29 mouse cellular contexts compared by ENCODE assay signal in genomic region chr10:120921501-120921900, GRCm38 (mm10). TPM values are rescaled to one million over a fixed set of nuclear protein-coding genes. Genes with fewer than 3 reads are reported as not detected.
"Had no signal": no experiment of that assay in that cellular context is flagged by ENCODE, and none has a peak within 500 bp of the region (broad histone marks: within the 10 kb centered on the region; RNA-seq: fewer than 3 reads in every experiment).

No protein-coding gene starts in this region.

- H3K36me3 ChIP-seq: stomach, embryonic 15.5 days had no signal

- H3K27ac ChIP-seq: kidney, postnatal 0 days; layer of hippocampus, adult 2 months; limb, embryonic 13.5 days; liver, embryonic 12.5 days; liver, embryonic 15.5 days; lung, embryonic 15.5 days; midbrain, embryonic 10.5 days; midbrain, embryonic 13.5 days; neural tube, embryonic 13.5 days; stomach, embryonic 15.5 days had no signal

- H3K4me3 ChIP-seq: layer of hippocampus, adult 2 months; limb, embryonic 13.5 days; liver, embryonic 12.5 days; liver, embryonic 15.5 days; lung, embryonic 15.5 days; megakaryocyte, embryonic 14.5 days; midbrain, embryonic 10.5 days; midbrain, embryonic 13.5 days; myocyte; neural tube, embryonic 13.5 days; stomach, embryonic 15.5 days had no signal

- H3K27me3 ChIP-seq: limb, embryonic 13.5 days; liver, embryonic 12.5 days; liver, embryonic 15.5 days; lung, embryonic 15.5 days; megakaryocyte, embryonic 14.5 days; midbrain, embryonic 13.5 days; neural tube, embryonic 13.5 days; stomach, embryonic 15.5 days had no signal

- H3K4me1 ChIP-seq: limb, embryonic 13.5 days; liver, embryonic 12.5 days; liver, embryonic 15.5 days; lung, embryonic 15.5 days; megakaryocyte, embryonic 14.5 days; midbrain, embryonic 10.5 days; midbrain, embryonic 13.5 days; neural tube, embryonic 13.5 days; stomach, embryonic 15.5 days had no signal

- DNase-seq: kidney, adult 9 months; kidney, postnatal 25 days; layer of hippocampus, adult 9-11 months; left cerebral cortex, postnatal 4 days; liver; lung, adult 18-20 months; lung, postnatal 10 days; lung, postnatal 36 days; retina, postnatal 1 day; right cerebral cortex, postnatal 25 days; spleen, adult 18-20 months; thymus, adult 2 months; thymus, postnatal 14 days; thymus, postnatal 4 days had no signal

- H3K9me3 ChIP-seq: limb, embryonic 13.5 days; liver, embryonic 12.5 days; liver, embryonic 15.5 days; lung, embryonic 15.5 days; megakaryocyte, embryonic 14.5 days; midbrain, embryonic 10.5 days; midbrain, embryonic 13.5 days; neural tube, embryonic 13.5 days; stomach, embryonic 15.5 days had no signal

- ATAC-seq: liver, embryonic 12.5 days; midbrain, embryonic 13.5 days; midbrain, embryonic 16.5 days had no signal

RNA-seq across cellular contexts. Expression of gene Msrb3, which starts 22.6 kb away (rescaled TPM):
- total RNA-seq: monocyte, adult 5-6 weeks; neutrophil, adult 5-6 weeks had no signal
